Mouse (Mus musculus) left cerebral cortex, adult 11 months (tissue): ENCODE data around the gene Gm5294.

Experiments
- DNase-seq: peaks from one replicate; pipeline ENCODE4 v3.0.0; 2022; ENCODE audit warnings: low spot score

The Gm5294 gene

DNA sequence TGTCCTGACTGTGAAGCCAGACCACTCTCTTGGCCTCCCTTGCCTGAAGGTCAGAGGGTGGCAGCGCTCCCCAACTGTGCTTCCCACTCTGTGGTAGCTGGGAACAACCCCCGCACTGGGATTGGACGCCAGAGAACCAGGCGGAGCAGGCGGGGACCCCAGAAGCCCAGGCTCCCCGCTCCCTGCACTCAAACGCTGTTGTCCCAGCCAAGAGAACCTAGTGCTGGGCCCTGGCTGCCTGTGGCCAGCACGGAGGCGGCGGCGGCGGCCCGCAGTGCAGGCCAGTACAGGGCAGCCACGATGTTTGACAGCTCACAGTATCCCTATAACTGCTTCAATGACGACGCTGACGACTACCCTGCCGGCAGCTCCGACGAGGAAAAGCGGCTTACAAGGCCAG lies at the start of gene Gm5294:
TSS of gene Gm5294 (plus strand) at position 301 of the 400 bp plus-strand sequence.
- DNase-seq: no peak

GRCm38 (mm10) chr5:138775096-138775495 lies 44.8 kb upstream of the Gm5294 start:
- no peak for DNase-seq

DNA sequence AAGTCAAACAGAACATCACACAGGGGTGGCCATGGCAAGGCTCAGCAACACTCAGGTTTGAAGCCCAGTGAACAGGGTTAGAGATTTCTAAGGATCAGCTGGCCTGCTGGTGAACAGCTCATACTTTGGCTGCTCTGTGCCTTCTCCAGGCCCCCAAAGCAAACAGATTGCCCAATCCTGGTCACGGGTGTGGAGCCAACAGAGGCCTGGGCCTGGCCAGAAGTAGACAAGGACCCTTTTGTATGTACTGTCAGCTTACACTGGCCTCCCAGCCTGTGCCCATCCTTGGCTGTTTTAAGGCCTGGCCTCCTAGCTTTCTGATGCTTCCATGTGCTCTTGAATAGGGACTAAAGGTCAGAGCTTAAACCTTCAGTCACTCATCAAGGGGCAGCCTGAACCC lies 43.5 kb upstream of the Gm5294 start:
- peak; percentile 44 for DNase-seq

- peak; percentile 52 for DNase-seq
Measured at GRCm38 (mm10) chr5:138778731-138779463, 41.0 kb upstream of the Gm5294 start.

GRCm38 (mm10) chr5:138779655-138780054 lies 40.2 kb upstream of the Gm5294 start:
- no peak for DNase-seq

- DNase-seq: no peak
Measured at GRCm38 (mm10) chr5:138782697-138783096, 37.2 kb upstream of the Gm5294 start.

DNA sequence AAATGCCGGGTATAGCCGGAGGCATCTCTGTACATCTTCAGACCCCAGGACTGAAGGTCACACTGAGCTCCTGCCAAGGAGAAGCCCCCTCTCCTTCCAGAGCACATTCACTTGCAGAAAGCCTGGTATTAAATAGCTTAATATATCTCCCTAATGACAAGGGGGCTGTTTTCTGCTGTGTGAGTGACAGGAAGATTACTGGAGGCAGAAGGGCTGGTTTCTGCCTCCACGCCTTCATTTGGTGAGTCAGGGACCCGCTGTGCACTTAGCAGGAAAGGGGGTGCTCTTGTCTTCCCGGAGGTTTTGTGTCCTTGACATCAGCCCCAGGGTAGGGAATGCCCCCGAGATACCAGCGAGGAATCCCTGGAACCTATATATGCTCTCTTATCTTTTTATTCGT lies 36.7 kb upstream of the Gm5294 start:
- DNase-seq: no peak

DNA sequence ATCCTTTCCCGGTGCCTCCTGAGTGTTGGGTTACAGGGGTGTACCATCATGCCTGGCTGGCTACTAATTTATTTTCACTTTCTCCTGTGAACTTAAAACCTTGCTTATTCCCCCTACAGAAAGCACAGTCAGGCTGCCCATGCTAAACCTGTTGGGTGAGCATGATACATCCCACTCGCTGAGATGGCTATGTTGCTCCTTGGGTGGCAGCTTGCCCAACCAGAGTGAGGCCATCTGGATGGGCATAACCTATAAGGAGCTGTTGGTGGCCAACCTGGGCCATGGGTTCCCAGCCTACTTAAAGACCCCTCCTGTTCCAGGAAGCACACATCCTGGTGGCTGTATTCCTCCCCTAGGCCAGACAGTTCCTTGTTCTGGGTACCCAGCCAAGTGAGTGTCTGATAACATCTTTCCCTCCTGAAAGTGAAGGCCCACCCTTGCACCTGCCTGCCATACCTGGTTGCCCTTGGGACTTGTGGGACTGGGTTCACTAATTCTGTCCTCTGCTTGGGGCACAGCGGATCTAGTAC lies 33.8 kb upstream of the Gm5294 start:
- DNase-seq: no peak

GRCm38 (mm10) chr5:138787648-138788047 lies 32.2 kb upstream of the Gm5294 start:
- DNase-seq: no peak

DNA sequence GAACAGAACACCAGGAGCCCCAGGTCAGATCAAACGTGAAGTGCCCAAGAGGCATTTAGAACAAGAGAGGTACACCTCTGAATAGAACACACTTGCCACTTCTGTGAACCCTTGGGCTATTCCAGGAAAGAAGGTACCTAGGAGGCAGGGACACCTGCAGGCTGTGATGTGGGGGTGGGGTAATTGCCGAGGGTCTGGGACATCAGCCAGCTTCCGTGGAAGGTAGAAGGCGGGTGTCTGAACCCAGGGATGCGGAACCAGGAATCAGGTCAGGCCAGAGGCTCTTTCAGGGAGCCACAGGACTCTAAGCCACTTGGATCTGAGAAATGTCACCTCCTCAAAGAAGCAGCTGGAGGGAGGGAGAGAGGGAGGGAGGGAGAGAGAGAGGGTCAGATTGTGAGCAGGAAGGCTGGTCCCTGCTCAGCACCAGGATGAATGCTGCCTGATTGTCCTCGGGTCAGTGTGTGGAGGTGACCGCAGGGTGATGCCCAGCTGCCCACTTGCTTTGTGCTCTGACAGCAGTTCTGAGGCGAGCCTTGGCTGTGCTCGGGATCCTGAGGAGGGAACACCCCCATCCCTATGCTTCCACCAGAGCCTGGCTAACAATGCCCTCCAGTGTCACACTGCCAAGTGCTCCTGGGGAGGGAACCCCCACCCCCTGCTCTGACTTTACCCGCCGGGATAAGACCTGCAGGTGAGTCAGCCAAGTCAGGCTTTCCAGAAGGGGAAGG lies 31.2 kb upstream of the Gm5294 start:
- DNase-seq: no peak

- no peak for DNase-seq
Measured at GRCm38 (mm10) chr5:138790954-138791480, 28.9 kb upstream of the Gm5294 start.

DNA sequence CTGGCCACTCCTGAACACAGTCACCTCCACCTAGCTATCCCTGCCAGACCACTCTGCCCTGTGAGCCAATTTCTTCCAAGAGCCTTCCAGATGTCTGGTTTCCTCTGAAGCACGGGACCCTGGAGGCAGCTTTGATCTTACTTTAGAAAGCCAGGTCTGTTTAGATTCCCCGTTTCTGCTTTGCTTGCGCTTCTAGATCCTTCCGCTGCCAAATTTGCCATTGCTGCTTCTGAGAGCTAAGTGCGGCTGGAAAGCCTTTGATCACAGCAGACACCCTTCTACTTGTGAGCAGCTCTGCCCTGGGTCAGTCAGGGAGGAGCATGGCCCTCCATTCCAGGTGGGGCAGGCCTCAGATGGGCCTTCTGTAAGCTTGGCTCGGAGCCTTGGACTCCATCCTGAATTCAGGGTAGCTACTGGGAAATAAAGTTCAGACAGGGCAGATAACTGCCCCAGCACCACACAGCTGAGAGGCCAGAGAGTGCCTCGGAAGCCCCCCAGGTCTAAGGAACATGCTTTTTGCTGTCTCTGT lies 18.2 kb upstream of the Gm5294 start:
- DNase-seq: no peak

DNA sequence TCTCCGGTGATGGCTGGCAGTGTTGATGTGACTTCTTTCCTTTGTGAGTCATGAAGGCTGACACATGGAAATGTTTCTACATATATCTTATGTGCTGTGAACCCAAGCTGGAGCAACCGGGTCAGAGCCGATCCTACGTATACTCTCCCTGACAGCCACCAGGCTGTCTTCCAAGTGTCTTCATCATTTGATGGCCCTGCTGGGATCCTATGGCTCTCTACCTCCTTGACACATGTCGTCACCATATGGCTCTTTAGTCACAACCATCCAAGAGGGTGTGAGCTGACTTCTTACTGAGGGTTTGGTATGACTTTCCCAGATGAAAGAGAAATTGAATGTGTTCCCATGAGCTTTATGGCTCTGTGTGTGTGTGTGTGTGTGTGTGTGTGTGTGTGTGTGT lies 15.6 kb upstream of the Gm5294 start:
- no peak for DNase-seq

- no peak for DNase-seq
Measured at GRCm38 (mm10) chr5:138809767-138810166, 10.1 kb upstream of the Gm5294 start.

DNA sequence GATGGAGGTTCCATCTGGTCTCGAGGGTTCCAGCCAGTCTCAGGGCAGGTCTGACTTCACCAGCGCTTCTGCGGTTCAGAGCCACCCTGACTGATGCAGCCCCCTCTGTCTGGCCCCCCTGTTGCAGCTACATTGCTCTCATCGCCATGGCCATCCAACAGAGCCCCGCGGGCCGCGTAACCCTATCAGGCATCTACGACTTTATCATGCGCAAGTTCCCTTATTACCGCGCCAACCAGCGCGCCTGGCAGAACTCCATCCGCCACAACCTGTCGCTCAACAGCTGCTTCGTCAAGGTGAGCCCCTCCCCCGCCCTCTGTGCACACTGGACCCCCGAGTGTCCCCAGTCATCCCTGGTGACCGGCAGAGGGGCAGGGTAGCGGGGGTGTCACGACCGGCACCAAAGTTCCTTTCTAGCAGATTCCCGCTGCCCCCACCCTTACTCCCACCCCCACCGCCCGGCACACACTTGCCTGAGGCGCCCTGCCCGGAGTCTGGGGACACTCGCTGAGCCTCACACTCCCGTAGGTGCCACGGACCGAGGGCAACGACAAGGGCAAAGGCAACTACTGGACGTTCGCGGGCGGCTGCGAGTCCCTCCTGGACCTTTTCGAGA lies 945 bp downstream of the Gm5294 start:
- no peak for DNase-seq

GRCm38 (mm10) chr5:138825090-138825489 lies 5.2 kb downstream of the Gm5294 start:
- DNase-seq: no peak

DNA sequence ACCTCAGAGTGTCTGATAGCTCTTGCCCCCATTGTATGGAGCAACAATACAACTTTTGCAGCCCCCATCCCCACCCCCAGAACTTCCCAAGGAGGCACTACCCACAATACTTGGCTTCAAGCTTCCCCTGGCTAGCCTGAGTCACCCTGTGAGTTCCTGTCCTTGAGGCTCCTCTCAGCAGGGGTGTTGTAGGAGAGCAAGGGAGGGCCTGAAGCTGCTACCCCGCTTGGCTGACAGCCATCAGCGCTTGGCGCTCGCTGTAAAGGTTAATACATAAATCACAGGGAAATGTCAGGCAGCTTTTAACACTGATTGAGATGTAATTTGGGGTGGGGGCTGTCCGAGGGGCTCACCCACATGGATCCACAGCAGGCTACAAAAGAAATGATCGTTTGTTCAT lies 13.5 kb downstream of the Gm5294 start:
- no peak for DNase-seq

- DNase-seq: no peak
Measured at GRCm38 (mm10) chr5:138834910-138835309, 15.0 kb downstream of the Gm5294 start.

DNA sequence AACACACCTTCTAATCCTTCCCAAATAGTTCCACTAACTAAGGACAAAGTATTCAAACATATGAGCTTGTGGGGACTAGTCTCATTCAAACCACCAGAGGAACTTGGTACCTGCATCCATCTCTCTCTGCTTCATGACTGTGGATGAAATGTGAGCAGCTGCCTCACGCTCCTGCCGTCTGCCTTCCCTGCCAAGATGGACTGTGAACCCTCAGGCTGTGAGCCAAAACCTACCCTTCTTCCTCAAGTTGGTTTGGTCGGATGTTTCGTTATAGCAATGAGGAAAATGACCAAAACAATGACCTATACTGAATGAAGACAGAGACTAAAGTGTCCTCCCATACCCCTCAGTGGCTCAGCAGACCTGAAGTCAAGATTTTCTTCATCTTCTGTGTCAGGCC lies 21.1 kb downstream of the Gm5294 start:
- no peak for DNase-seq

- no peak for DNase-seq
Measured at GRCm38 (mm10) chr5:138843168-138843824, 23.4 kb downstream of the Gm5294 start.

DNA sequence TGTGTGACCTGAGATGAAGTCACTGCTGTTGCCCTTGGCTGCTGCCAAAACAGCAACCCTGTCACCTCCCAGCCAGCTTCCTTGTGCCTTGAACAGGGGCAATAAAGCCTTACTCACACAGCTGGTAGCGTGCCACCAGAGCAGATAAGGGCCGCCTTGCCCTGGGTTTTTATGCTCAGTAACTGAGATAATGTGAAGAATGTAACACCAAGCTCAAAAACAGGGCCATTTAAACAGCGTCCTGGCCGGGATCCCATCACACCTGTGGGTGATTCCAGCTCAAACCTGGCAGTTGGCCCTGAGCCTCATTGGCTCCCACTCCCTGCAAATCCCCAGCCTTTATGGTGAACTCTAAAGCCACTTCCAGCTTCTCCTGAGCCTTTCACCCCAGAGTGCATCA lies 26.6 kb downstream of the Gm5294 start:
- DNase-seq: no peak

GRCm38 (mm10) chr5:138848102-138848501 lies 28.2 kb downstream of the Gm5294 start:
- DNase-seq: peak; percentile 90
